ENCODE assay signal across 8 mouse cellular contexts in genomic region chr7:4922508-4922907, GRCm38 (mm10). TPM values are rescaled to one million over a fixed set of nuclear protein-coding genes. Genes with fewer than 3 reads are reported as not detected.
DNase-seq lines count a peak whose midpoint lies in the region; ATAC-seq lines count a peak whose summit lies in the region.

No protein-coding gene starts in this region.

- H3K9me3 ChIP-seq in embryonic facial prominence, embryonic 14.5 days (ENCODE audit: control insufficient read depth, low read length) = no peaks in the 10 kb centered on the region
- no peaks in the 10 kb centered on the region for H3K9me3 ChIP-seq in heart, embryonic 11.5 days (replicated peaks; ENCODE audit: control insufficient read depth, low read length)
- H3K9me3 ChIP-seq in limb, embryonic 11.5 days (ENCODE audit: control insufficient read depth, low read length) = no peaks in the 10 kb centered on the region
- no peaks in the 10 kb centered on the region for H3K9me3 ChIP-seq in midbrain, embryonic 12.5 days
- no peaks in the 10 kb centered on the region for H3K9me3 ChIP-seq in stomach, embryonic 14.5 days (ENCODE audit: control insufficient read depth, low read depth, low read length)

- peak overlapping the region; percentile 90 for H3K27ac ChIP-seq in embryonic facial prominence, embryonic 14.5 days (replicated peaks; ENCODE audit: low read depth, low read length)
- H3K27ac ChIP-seq in heart, embryonic 11.5 days (ENCODE audit: low read depth, low read length) = peak overlapping the region; percentile 57; the same call in 1 of the 2 replicates
- H3K27ac ChIP-seq in limb, embryonic 11.5 days (replicated peaks; ENCODE audit: low read depth, low read length) = peak overlapping the region; percentile 56; the same call in 1 of the 2 replicates
- H3K27ac ChIP-seq in midbrain, embryonic 12.5 days (replicated peaks) = peak overlapping the region; percentile 98
- peak overlapping the region; percentile 64 for H3K27ac ChIP-seq in stomach, embryonic 14.5 days (ENCODE audit: low read length)

- H3K36me3 ChIP-seq in embryonic facial prominence, embryonic 14.5 days (ENCODE audit: control insufficient read depth, insufficient read depth, low read length) = peaks cover 36% of the 10 kb centered on the region
- peaks cover 29% of the 10 kb centered on the region for H3K36me3 ChIP-seq in heart, embryonic 11.5 days (ENCODE audit: control insufficient read depth, insufficient read depth, low read length)
- peaks cover 16% of the 10 kb centered on the region; the same call in 1 of the 2 replicates for H3K36me3 ChIP-seq in limb, embryonic 11.5 days (ENCODE audit: control insufficient read depth, insufficient read depth, low read length)
- peaks cover 40% of the 10 kb centered on the region for H3K36me3 ChIP-seq in midbrain, embryonic 12.5 days
- H3K36me3 ChIP-seq in stomach, embryonic 14.5 days (ENCODE audit: control insufficient read depth, insufficient read depth, low read length) = peaks cover 28% of the 10 kb centered on the region

- H3K4me2 ChIP-seq in embryonic facial prominence, embryonic 14.5 days (ENCODE audit: low read depth, low read length) = peak overlapping the region; percentile 77
- peak overlapping the region; percentile 76 for H3K4me2 ChIP-seq in heart, embryonic 11.5 days
- H3K4me2 ChIP-seq in limb, embryonic 11.5 days (ENCODE audit: low read depth, severe bottlenecking) = peak overlapping the region; percentile 71
- H3K4me2 ChIP-seq in midbrain, embryonic 12.5 days (replicated peaks) = peak overlapping the region; percentile 78
- H3K4me2 ChIP-seq in stomach, embryonic 14.5 days (replicated peaks; ENCODE audit: low read depth, low read length) = peak overlapping the region; percentile 66

- peak overlapping the region; percentile 62 for H3K9ac ChIP-seq in embryonic facial prominence, embryonic 14.5 days (ENCODE audit: low read depth, low read length)
- peak overlapping the region; percentile 47; the same call in 1 of the 2 replicates for H3K9ac ChIP-seq in heart, embryonic 11.5 days (ENCODE audit: low read depth, low read length)
- H3K9ac ChIP-seq in limb, embryonic 11.5 days (ENCODE audit: low read length) = 0 out of 2 replicates have a peak overlapping the region, but pooled peaks have one; percentile 5
- H3K9ac ChIP-seq in midbrain, embryonic 12.5 days (replicated peaks) = peak overlapping the region; percentile 69; the same call in 1 of the 2 replicates
- H3K9ac ChIP-seq in stomach, embryonic 14.5 days (replicated peaks; ENCODE audit: low read depth, low read length) = no peak overlapping the region; the same call in 1 of the 2 replicates

- peak; percentile 42 for DNase-seq in urinary bladder, postnatal 25 days (ENCODE audit: low spot score)
- DNase-seq in urinary bladder, adult 18-20 months (ENCODE audit: low spot score in 2 of 2) = no peak
- peak; percentile 90 for DNase-seq in embryonic facial prominence, embryonic 14.5 days (ENCODE audit: low spot score)
- DNase-seq in kidney, adult 9 months = peak; percentile 74
- DNase-seq in limb, embryonic 11.5 days (ENCODE audit: low spot score) = peak; percentile 88

- H3K4me1 ChIP-seq in embryonic facial prominence, embryonic 14.5 days (ENCODE audit: control insufficient read depth, insufficient read depth, low read length) = peaks cover 40% of the 10 kb centered on the region
- H3K4me1 ChIP-seq in heart, embryonic 11.5 days (ENCODE audit: control insufficient read depth, insufficient read depth, low read length) = peaks cover 45% of the 10 kb centered on the region
- H3K4me1 ChIP-seq in limb, embryonic 11.5 days (ENCODE audit: control insufficient read depth, insufficient read depth, low read length) = peaks cover 53% of the 10 kb centered on the region
- H3K4me1 ChIP-seq in midbrain, embryonic 12.5 days = peaks cover 64% of the 10 kb centered on the region
- peaks cover 47% of the 10 kb centered on the region for H3K4me1 ChIP-seq in stomach, embryonic 14.5 days (ENCODE audit: control insufficient read depth, insufficient read depth, low read length)

- WGBS in embryonic facial prominence, embryonic 14.5 days = 0% methylated on average over 14 of the region's 14 CpGs
- 0% methylated on average over 14 of the region's 14 CpGs for WGBS in heart, embryonic 11.5 days (ENCODE audit: insufficient replicate concordance)
- 0% methylated on average over 14 of the region's 14 CpGs for WGBS in limb, embryonic 11.5 days
- WGBS in midbrain, embryonic 12.5 days = 0% methylated on average over 14 of the region's 14 CpGs
- WGBS in stomach, embryonic 14.5 days = under 1% methylated on average over 14 of the region's 14 CpGs

- peak overlapping the region; percentile 36 for H3K4me3 ChIP-seq in embryonic facial prominence, embryonic 14.5 days (ENCODE audit: low read depth, low read length)
- H3K4me3 ChIP-seq in heart, embryonic 11.5 days (ENCODE audit: low read depth, low read length) = peak overlapping the region; percentile 39
- H3K4me3 ChIP-seq in limb, embryonic 11.5 days (ENCODE audit: low read depth, low read length) = peak overlapping the region; percentile 20
- H3K4me3 ChIP-seq in midbrain, embryonic 12.5 days = peak overlapping the region; percentile 40
- peak overlapping the region; percentile 25 for H3K4me3 ChIP-seq in stomach, embryonic 14.5 days (ENCODE audit: low read depth, low read length)

- no peaks in the 10 kb centered on the region for H3K27me3 ChIP-seq in embryonic facial prominence, embryonic 14.5 days (replicated peaks; ENCODE audit: control insufficient read depth, insufficient read depth, low read length)
- no peaks in the 10 kb centered on the region for H3K27me3 ChIP-seq in heart, embryonic 11.5 days (ENCODE audit: control insufficient read depth, insufficient read depth, low read length)
- H3K27me3 ChIP-seq in limb, embryonic 11.5 days (ENCODE audit: control insufficient read depth, insufficient read depth, low read length) = no peaks in the 10 kb centered on the region
- H3K27me3 ChIP-seq in midbrain, embryonic 12.5 days = no peaks in the 10 kb centered on the region
- H3K27me3 ChIP-seq in stomach, embryonic 14.5 days (ENCODE audit: control insufficient read depth, insufficient read depth, low read length) = no peaks in the 10 kb centered on the region

- ATAC-seq in embryonic facial prominence, embryonic 14.5 days (ENCODE audit: low read depth) = peak; percentile 63
- peak; percentile 20; the same call in 1 of the 2 replicates for ATAC-seq in heart, embryonic 11.5 days (replicated peaks; ENCODE audit: insufficient number of reproducible peaks, low FRiP score, low TSS enrichment)
- ATAC-seq in limb, embryonic 11.5 days (ENCODE audit: insufficient number of reproducible peaks, low FRiP score, low TSS enrichment, low read depth) = peak; percentile 41; the same call in 1 of the 2 replicates
- ATAC-seq in midbrain, embryonic 12.5 days (ENCODE audit: low FRiP score, low read depth) = peak; percentile 81
- ATAC-seq in stomach, embryonic 14.5 days (ENCODE audit: insufficient number of reproducible peaks, insufficient read depth, low FRiP score, low read depth) = peak; percentile 23; the same call in 1 of the 2 replicates

RNA-seq across cellular contexts. Expression of gene Nat14, which starts 0.7 kb away (rescaled TPM):
- 1.9 and 2.6 TPM in 2 replicates for polyA plus RNA-seq in embryonic facial prominence, embryonic 14.5 days (2014; fragmentation: Nextera tagmentation; extraction: Ambion mirVana)
- polyA plus RNA-seq in heart, embryonic 11.5 days (2014; fragmentation: Nextera tagmentation; extraction: Ambion mirVana) = 4.7 and 5.0 TPM in 2 replicates
- 1.9 and 2.9 TPM in 2 replicates for polyA plus RNA-seq in limb, embryonic 11.5 days (2014; fragmentation: Nextera tagmentation; extraction: Ambion mirVana)
- 15.1 and 16.6 TPM in 2 replicates for polyA plus RNA-seq in midbrain, embryonic 12.5 days (2016; fragmentation: Nextera tagmentation; extraction: Ambion mirVana)
- polyA plus RNA-seq in stomach, embryonic 14.5 days (2014; fragmentation: Nextera tagmentation; extraction: Ambion mirVana) = 3.5 and 4.0 TPM in 2 replicates

RNA-seq across cellular contexts. Expression of gene Ssc5d, which starts 3.1 kb away (rescaled TPM):
- 8.1 and 8.7 TPM in 2 replicates for polyA plus RNA-seq in embryonic facial prominence, embryonic 14.5 days (2014; fragmentation: Nextera tagmentation; extraction: Ambion mirVana)
- 0.53 and 1.1 TPM in 2 replicates for polyA plus RNA-seq in heart, embryonic 11.5 days (2014; fragmentation: Nextera tagmentation; extraction: Ambion mirVana)
- 1.7 and 1.9 TPM in 2 replicates for polyA plus RNA-seq in limb, embryonic 11.5 days (2014; fragmentation: Nextera tagmentation; extraction: Ambion mirVana)
- polyA plus RNA-seq in midbrain, embryonic 12.5 days (2016; fragmentation: Nextera tagmentation; extraction: Ambion mirVana) = 1.6 and 2.0 TPM in 2 replicates
- polyA plus RNA-seq in stomach, embryonic 14.5 days (2014; fragmentation: Nextera tagmentation; extraction: Ambion mirVana) = 3.3 and 3.9 TPM in 2 replicates

RNA-seq across cellular contexts. Expression of gene Zfp628, which starts 7.5 kb away (rescaled TPM):
- 3.7 and 4.0 TPM in 2 replicates for polyA plus RNA-seq in embryonic facial prominence, embryonic 14.5 days (2014; fragmentation: Nextera tagmentation; extraction: Ambion mirVana)
- polyA plus RNA-seq in heart, embryonic 11.5 days (2014; fragmentation: Nextera tagmentation; extraction: Ambion mirVana) = 2.6 and 2.8 TPM in 2 replicates
- polyA plus RNA-seq in limb, embryonic 11.5 days (2014; fragmentation: Nextera tagmentation; extraction: Ambion mirVana) = 3.8 and 4.2 TPM in 2 replicates
- polyA plus RNA-seq in midbrain, embryonic 12.5 days (2016; fragmentation: Nextera tagmentation; extraction: Ambion mirVana) = 4.7 and 4.9 TPM in 2 replicates
- 4.3 and 4.5 TPM in 2 replicates for polyA plus RNA-seq in stomach, embryonic 14.5 days (2014; fragmentation: Nextera tagmentation; extraction: Ambion mirVana)

RNA-seq across cellular contexts. Expression of gene Gm36210, which starts 16.2 kb away (rescaled TPM):
- polyA plus RNA-seq in embryonic facial prominence, embryonic 14.5 days (2014; fragmentation: Nextera tagmentation; extraction: Ambion mirVana) = 0.35 TPM in 1 of 2 replicates, not detected in the other
- 0.17 and 0.20 TPM in 2 replicates for polyA plus RNA-seq in heart, embryonic 11.5 days (2014; fragmentation: Nextera tagmentation; extraction: Ambion mirVana)
- not detected in 2 replicates for polyA plus RNA-seq in limb, embryonic 11.5 days (2014; fragmentation: Nextera tagmentation; extraction: Ambion mirVana)
- not detected in 2 replicates for polyA plus RNA-seq in midbrain, embryonic 12.5 days (2016; fragmentation: Nextera tagmentation; extraction: Ambion mirVana)
- not detected in 2 replicates for polyA plus RNA-seq in stomach, embryonic 14.5 days (2014; fragmentation: Nextera tagmentation; extraction: Ambion mirVana)

RNA-seq across cellular contexts. Expression of gene Sbk2, which starts 41.7 kb away (rescaled TPM):
- 0.64 and 0.92 TPM in 2 replicates for polyA plus RNA-seq in embryonic facial prominence, embryonic 14.5 days (2014; fragmentation: Nextera tagmentation; extraction: Ambion mirVana)
- 3.3 and 5.4 TPM in 2 replicates for polyA plus RNA-seq in heart, embryonic 11.5 days (2014; fragmentation: Nextera tagmentation; extraction: Ambion mirVana)
- 0.08 and 0.18 TPM in 2 replicates for polyA plus RNA-seq in limb, embryonic 11.5 days (2014; fragmentation: Nextera tagmentation; extraction: Ambion mirVana)
- 0.18 TPM in 1 of 2 replicates, not detected in the other for polyA plus RNA-seq in midbrain, embryonic 12.5 days (2016; fragmentation: Nextera tagmentation; extraction: Ambion mirVana)
- polyA plus RNA-seq in stomach, embryonic 14.5 days (2014; fragmentation: Nextera tagmentation; extraction: Ambion mirVana) = 0.55 and 1.4 TPM in 2 replicates

Comparison
In these comparisons a context has a peak if more than half of its experiments do, and no peak if none do; other contexts are left out.
1. DNase-seq: peak in urinary bladder, postnatal 25 days (single experiment), embryonic facial prominence, embryonic 14.5 days (single experiment), kidney, adult 9 months (single experiment) and limb, embryonic 11.5 days (single experiment); none in urinary bladder, adult 18-20 months (0 of 2).
2. ATAC-seq: peak in every context shown above with its lines; median percentile 81 in midbrain, embryonic 12.5 days; 63 in embryonic facial prominence, embryonic 14.5 days; 41 in limb, embryonic 11.5 days; 23 in stomach, embryonic 14.5 days; 20 in heart, embryonic 11.5 days.
3. Peak in every context shown above with its lines, with median percentiles within 50 percentile points of each other: H3K27ac ChIP-seq, H3K4me2 ChIP-seq and H3K4me3 ChIP-seq.